Mouse (Mus musculus): ENCODE measurements around the gene Elp4. TPM values are rescaled to one million over a fixed set of nuclear protein-coding genes. Genes with fewer than 3 reads are reported as not detected.

Gene Elp4
- total and polyA plus RNA-seq, 3 experiments: 15.8 to 16.0 TPM; not detected in 1

GRCm38 (mm10) chr2:105662121-105662520, 242.2 kb downstream of the Elp4 start:
- Histone ChIP-seq H3K9ac (ENCODE audit: control insufficient read depth, low read depth, low read length, poor library complexity, severe bottlenecking) (no peak overlapping the region), H3K36me3 (ENCODE audit: control insufficient read depth in 1 of 2, insufficient read depth in 2 of 2, low read length in 2 of 2) (no peaks in the 10 kb centered on the region), H3K27ac (ENCODE audit: control insufficient read depth, low read depth, low read length) (no peak overlapping the region), H3K4me3 (ENCODE audit: control insufficient read depth in 1 of 2, insufficient read depth in 1 of 2, low read depth in 2 of 2, low read length in 2 of 2) (no peak overlapping the region), H3K27me3 (ENCODE audit: control insufficient read depth in 1 of 2, insufficient read depth in 2 of 2, low read length in 2 of 2) (no peaks in the 10 kb centered on the region; a peak in 2 of 4 replicates), H3K79me2 (ENCODE audit: control insufficient read depth, insufficient read depth, low read length, poor library complexity) (no peaks in the 10 kb centered on the region), H3K4me1 (ENCODE audit: control insufficient read depth in 1 of 2, insufficient read depth in 2 of 2, low read length in 2 of 2) (no peaks in the 10 kb centered on the region), H3K9me3 (replicated peaks; ENCODE audit: insufficient read depth, low read length) (no peaks in the 10 kb centered on the region)
- no peak for DNase-seq (ENCODE audit: low read depth, low spot score)
- TF ChIP-seq MYB (IDR thresholded peaks at IDR 0.05; ENCODE audit: low read depth, low read length): no peak
- no peak for TF ChIP-seq MAFK (IDR thresholded peaks at IDR 0.05; ENCODE audit: borderline replicate concordance, low read depth, low read length)
- no peak for TF ChIP-seq MEF2A (IDR thresholded peaks at IDR 0.05; ENCODE audit: extremely low read depth, insufficient replicate concordance, low read depth, low read length, poor library complexity, severe bottlenecking)
- TF ChIP-seq CHD2 (IDR thresholded peaks at IDR 0.05; ENCODE audit: low read length): no peak
- no peak for TF ChIP-seq ZNF384 (IDR thresholded peaks at IDR 0.05; ENCODE audit: low read depth, low read length)
- TF ChIP-seq MAZ (IDR thresholded peaks at IDR 0.05; ENCODE audit: low read depth, low read length): no peak
- no peak for TF ChIP-seq NRF1 (IDR thresholded peaks at IDR 0.05; ENCODE audit: insufficient read depth, low read depth, low read length, poor library complexity, severe bottlenecking)
- no peak for TF ChIP-seq ZKSCAN1 (IDR thresholded peaks at IDR 0.05; ENCODE audit: low read depth, low read length)
- no peak for TF ChIP-seq MYC (IDR thresholded peaks at IDR 0.05; ENCODE audit: low read depth, low read length)
- TF ChIP-seq USF2 (IDR thresholded peaks at IDR 0.05; ENCODE audit: borderline replicate concordance in 1 of 2, insufficient read depth in 1 of 2, low read depth in 1 of 2, low read length in 2 of 2): no peak
- no peak for TF ChIP-seq ZMIZ1 (IDR thresholded peaks at IDR 0.05; ENCODE audit: low read depth, low read length)
- no peak for TF ChIP-seq MAX (IDR thresholded peaks at IDR 0.05; ENCODE audit: low read length)
- TF ChIP-seq POLR2AphosphoS5 (IDR thresholded peaks at IDR 0.05; ENCODE audit: borderline replicate concordance, low read depth, low read length): no peak
- no peak for TF ChIP-seq HCFC1 (IDR thresholded peaks at IDR 0.05; ENCODE audit: low read depth, low read length)
- no peak for TF ChIP-seq POLR2AphosphoS2 (IDR thresholded peaks at IDR 0.05; ENCODE audit: low read length)
- TF ChIP-seq GABPA (IDR thresholded peaks at IDR 0.05; ENCODE audit: low read depth, low read length): no peak
- TF ChIP-seq USF1 (IDR thresholded peaks at IDR 0.05; ENCODE audit: low read depth, low read length): no peak

GRCm38 (mm10) chr2:105661623-105662066, 242.7 kb downstream of the Elp4 start:
- Histone ChIP-seq H3K27me3 (ENCODE audit: control insufficient read depth in 1 of 2, insufficient read depth in 2 of 2, low read length in 2 of 2) (no peaks in the 10 kb centered on the region; a peak in 2 of 4 replicates), H3K79me2 (ENCODE audit: control insufficient read depth, insufficient read depth, low read length, poor library complexity) (no peaks in the 10 kb centered on the region), H3K36me3 (ENCODE audit: control insufficient read depth in 1 of 2, insufficient read depth in 2 of 2, low read length in 2 of 2) (no peaks in the 10 kb centered on the region), H3K9ac (ENCODE audit: control insufficient read depth, low read depth, low read length, poor library complexity, severe bottlenecking) (no peak overlapping the region), H3K4me1 (ENCODE audit: control insufficient read depth in 1 of 2, insufficient read depth in 2 of 2, low read length in 2 of 2) (no peaks in the 10 kb centered on the region), H3K4me3 (ENCODE audit: control insufficient read depth in 1 of 2, insufficient read depth in 1 of 2, low read depth in 2 of 2, low read length in 2 of 2) (no peak overlapping the region), H3K27ac (ENCODE audit: control insufficient read depth, low read depth, low read length) (no peak overlapping the region), H3K9me3 (replicated peaks; ENCODE audit: insufficient read depth, low read length) (no peaks in the 10 kb centered on the region)
- no peak for DNase-seq (ENCODE audit: low read depth, low spot score)
- no peak for TF ChIP-seq E2F4 (IDR thresholded peaks at IDR 0.05; ENCODE audit: borderline replicate concordance, low read depth, low read length)
- TF ChIP-seq GABPA (IDR thresholded peaks at IDR 0.05; ENCODE audit: low read depth, low read length): no peak
- TF ChIP-seq CHD1 (IDR thresholded peaks at IDR 0.05; ENCODE audit: low read depth, low read length): no peak
- TF ChIP-seq NELFE (IDR thresholded peaks at IDR 0.05; ENCODE audit: low read depth, low read length): no peak
- no peak for TF ChIP-seq SMC3 (IDR thresholded peaks at IDR 0.05; ENCODE audit: low read depth, low read length)
- TF ChIP-seq CHD2 (IDR thresholded peaks at IDR 0.05; ENCODE audit: low read length): no peak
- no peak for TF ChIP-seq USF1 (IDR thresholded peaks at IDR 0.05; ENCODE audit: low read depth, low read length)
- no peak for TF ChIP-seq POLR2A (IDR thresholded peaks at IDR 0.05; ENCODE audit: control insufficient read depth in 1 of 2, insufficient read depth in 1 of 2, low read depth in 1 of 2, low read length in 2 of 2, poor library complexity in 1 of 2)
- no peak for TF ChIP-seq MYB (IDR thresholded peaks at IDR 0.05; ENCODE audit: low read depth, low read length)
- no peak for TF ChIP-seq NRF1 (IDR thresholded peaks at IDR 0.05; ENCODE audit: insufficient read depth, low read depth, low read length, poor library complexity, severe bottlenecking)
- TF ChIP-seq USF2 (IDR thresholded peaks at IDR 0.05; ENCODE audit: borderline replicate concordance in 1 of 2, insufficient read depth in 1 of 2, low read depth in 1 of 2, low read length in 2 of 2): no peak
- TF ChIP-seq ZC3H11A (IDR thresholded peaks at IDR 0.05; ENCODE audit: low read depth, low read length): no peak
- no peak for TF ChIP-seq HCFC1 (IDR thresholded peaks at IDR 0.05; ENCODE audit: low read depth, low read length)
- no peak for TF ChIP-seq MAZ (IDR thresholded peaks at IDR 0.05; ENCODE audit: low read depth, low read length)
- TF ChIP-seq MXI1 (IDR thresholded peaks at IDR 0.05; ENCODE audit: low read depth, low read length): no peak

Measured in MEL (cell line).